ENCODE assay signal across 28 mouse cellular contexts in the genomic region with DNA sequence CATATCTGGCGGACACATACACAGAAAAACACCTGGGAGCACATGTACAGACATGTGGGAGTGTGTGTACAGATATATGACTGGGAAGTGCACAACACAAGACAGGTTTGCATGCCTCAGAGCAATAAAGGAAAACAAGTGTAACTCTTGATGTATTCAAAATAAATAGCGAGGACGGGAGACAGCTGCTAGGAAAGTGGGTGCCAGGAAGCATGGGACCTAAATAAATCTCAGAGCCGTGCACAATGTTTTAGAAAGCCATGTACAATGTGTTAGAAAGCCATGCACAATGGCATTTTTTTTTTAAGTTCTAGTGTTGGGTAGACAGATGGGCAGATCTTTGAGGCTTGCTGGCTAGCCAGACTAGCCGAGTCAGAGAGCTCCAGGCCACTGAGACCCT. TPM values are rescaled to one million over a fixed set of nuclear protein-coding genes. Genes with fewer than 3 reads are reported as not detected.
A peak's percentile ranks its signal among the peaks of the same experiment; 100 is the strongest.
DNase-seq lines count a peak whose midpoint lies in the region; ATAC-seq and TF ChIP-seq lines count a peak whose summit lies in the region.
"Had no signal": no experiment of that assay in that cellular context is flagged by ENCODE, and none has a peak within 500 bp of the region (broad histone marks: within the 10 kb centered on the region; RNA-seq: fewer than 3 reads in every experiment).

No protein-coding gene starts in this region.

- 71% methylated on average over 5 of the region's 5 CpGs for WGBS in lung, embryonic 16.5 days
- 82% methylated on average over 5 of the region's 5 CpGs for WGBS in kidney, embryonic 14.5 days

- H3K36me3 ChIP-seq in lung, embryonic 16.5 days (ENCODE audit: control insufficient read depth, insufficient read depth, low read length) = peaks cover 25% of the 10 kb centered on the region
- peaks cover 70% of the 10 kb centered on the region for H3K36me3 ChIP-seq in kidney, embryonic 14.5 days (ENCODE audit: control insufficient read depth, insufficient read depth, low read length)

- H3K27ac ChIP-seq in layer of hippocampus, adult 2 months = peak overlapping the region; percentile 33
- 0 out of 2 replicates have a peak overlapping the region, but pooled peaks have one; percentile 39 for H3K27ac ChIP-seq in lung, embryonic 16.5 days (ENCODE audit: low read length)
- H3K27ac ChIP-seq in kidney, embryonic 14.5 days (ENCODE audit: low read depth, low read length) = no peak overlapping the region
- H3K27ac ChIP-seq: embryonic facial prominence, embryonic 15.5 days; heart, adult 2 months; heart, embryonic 10.5 days; heart, embryonic 13.5 days; hindbrain, embryonic 14.5 days; hindbrain, postnatal 0 days had no signal

- H3K27me3 ChIP-seq in lung, embryonic 16.5 days (ENCODE audit: control insufficient read depth, insufficient read depth, low read depth, low read length) = no peaks in the 10 kb centered on the region
- H3K27me3 ChIP-seq in kidney, embryonic 14.5 days (ENCODE audit: control insufficient read depth, insufficient read depth, low read length) = no peaks in the 10 kb centered on the region
- H3K27me3 ChIP-seq: embryonic facial prominence, embryonic 15.5 days; heart, embryonic 13.5 days had no signal

- no peak for TF ChIP-seq CTCF in layer of hippocampus, adult 2 months (conservative IDR thresholded peaks at IDR 0.05)

- ATAC-seq in lung, embryonic 16.5 days (ENCODE audit: low read depth) = no peak
- ATAC-seq in kidney, embryonic 14.5 days (ENCODE audit: low FRiP score, low TSS enrichment) = no peak
- ATAC-seq: CD4-positive, CD25-positive, alpha-beta regulatory T cell, adult 4 months; forebrain, embryonic 14.5 days; forebrain, postnatal 0 days; hindbrain, postnatal 0 days had no signal

- no peak for DNase-seq in layer of hippocampus, adult 2 months (ENCODE audit: low spot score in 2 of 2)
- DNase-seq in layer of hippocampus, adult 11-12 months (ENCODE audit: low spot score) = no peak
- no peak for DNase-seq in lung, postnatal 4 days
- peak; percentile 34 for DNase-seq in telencephalon, adult 2 months (ENCODE audit: low read depth, low spot score)
- DNase-seq: adrenal gland, adult 2 months; adrenal gland, postnatal 14 days; cerebellum, adult 11-12 months; cerebellum, adult 8-10 months; cerebellum, postnatal 10 days; cerebellum, postnatal 36 days; embryo, embryonic 11 days; forebrain, postnatal 0 days; gastrocnemius, postnatal 10 days; gastrocnemius, postnatal 36 days; heart, adult 2 months; heart, postnatal 14 days; heart, postnatal 4 days had no signal

- no peak overlapping the region for H3K9ac ChIP-seq in lung, embryonic 16.5 days (ENCODE audit: low read length)
- H3K9ac ChIP-seq in kidney, embryonic 14.5 days (ENCODE audit: low read depth, low read length) = no peak overlapping the region
- H3K9ac ChIP-seq: embryonic facial prominence, embryonic 15.5 days; forebrain, postnatal 0 days; heart, embryonic 13.5 days; hindbrain, embryonic 14.5 days had no signal

- no peaks in the 10 kb centered on the region; the same call in 1 of the 2 replicates for H3K4me1 ChIP-seq in lung, embryonic 16.5 days (replicated peaks; ENCODE audit: control insufficient read depth, insufficient read depth, low read length)
- no peaks in the 10 kb centered on the region for H3K4me1 ChIP-seq in kidney, embryonic 14.5 days (ENCODE audit: control insufficient read depth, insufficient read depth, low read length)
- H3K4me1 ChIP-seq: embryonic facial prominence, embryonic 15.5 days; heart, embryonic 10.5 days; heart, embryonic 13.5 days had no signal

- no peak overlapping the region for H3K4me2 ChIP-seq in lung, embryonic 16.5 days (ENCODE audit: low read depth, low read length)
- no peak overlapping the region for H3K4me2 ChIP-seq in kidney, embryonic 14.5 days (replicated peaks; ENCODE audit: low read depth, low read length)
- H3K4me2 ChIP-seq: embryonic facial prominence, embryonic 15.5 days; heart, embryonic 13.5 days; hindbrain, embryonic 14.5 days had no signal

- H3K9me3 ChIP-seq in lung, embryonic 16.5 days (ENCODE audit: control insufficient read depth, low read length) = no peaks in the 10 kb centered on the region
- no peaks in the 10 kb centered on the region for H3K9me3 ChIP-seq in kidney, embryonic 14.5 days (ENCODE audit: control insufficient read depth, low read length)
- H3K9me3 ChIP-seq: embryonic facial prominence, embryonic 15.5 days; heart, embryonic 10.5 days; heart, embryonic 13.5 days had no signal

- no peak overlapping the region for H3K4me3 ChIP-seq in layer of hippocampus, adult 2 months
- no peak overlapping the region for H3K4me3 ChIP-seq in lung, embryonic 16.5 days (ENCODE audit: low read length)
- no peak overlapping the region for H3K4me3 ChIP-seq in kidney, embryonic 14.5 days (ENCODE audit: low read length)
- H3K4me3 ChIP-seq: embryonic facial prominence, embryonic 15.5 days; heart, adult 2 months; heart, embryonic 10.5 days; heart, embryonic 13.5 days had no signal

RNA-seq across cellular contexts. Expression of a gene that starts 35.4 kb away (rescaled TPM):
- 100 to 1,000 TPM; 118 to 128 TPM for total RNA-seq in layer of hippocampus, adult 2 months (2021)
- 0.73 and 1.1 TPM in 2 replicates for polyA plus RNA-seq in lung, embryonic 16.5 days (2015; fragmentation: Nextera tagmentation; extraction: Ambion mirVana)
- polyA plus RNA-seq in kidney, embryonic 14.5 days (2014; fragmentation: Nextera tagmentation; extraction: Ambion mirVana) = 0.32 and 0.56 TPM in 2 replicates
- total RNA-seq: granulocyte monocyte progenitor cell, adult 5-6 weeks; MEL had no signal
- polyA plus RNA-seq: CD4-positive, CD25-positive, alpha-beta regulatory T cell, adult 4 months had no signal

RNA-seq across cellular contexts. Expression of a gene that starts 51.4 kb away (rescaled TPM):
- 10 to 100 TPM; 72.2 to 75.3 TPM for total RNA-seq in layer of hippocampus, adult 2 months (2021)
- 51.1 and 56.6 TPM in 2 replicates for polyA plus RNA-seq in lung, embryonic 16.5 days (2015; fragmentation: Nextera tagmentation; extraction: Ambion mirVana)
- 39.4 and 57.6 TPM in 2 replicates for polyA plus RNA-seq in kidney, embryonic 14.5 days (2014; fragmentation: Nextera tagmentation; extraction: Ambion mirVana)

RNA-seq across cellular contexts. Expression of a gene that starts 56.0 kb away (rescaled TPM):
- 10 to 100 TPM; 50.9 to 51.0 TPM for total RNA-seq in layer of hippocampus, adult 2 months (2021)
- 12.5 and 12.9 TPM in 2 replicates for polyA plus RNA-seq in lung, embryonic 16.5 days (2015; fragmentation: Nextera tagmentation; extraction: Ambion mirVana)
- polyA plus RNA-seq in kidney, embryonic 14.5 days (2014; fragmentation: Nextera tagmentation; extraction: Ambion mirVana) = 5.7 and 6.3 TPM in 2 replicates
